Mouse (Mus musculus) C2C12 (cell line): ENCODE measurements around the gene Nlrp6. TPM values are rescaled to one million over a fixed set of nuclear protein-coding genes. Genes with fewer than 3 reads are reported as not detected.

Source experiments
- H3K27me3 ChIP-seq: one replicate; pipeline ENCODE4 v1.6.1; 2011; ENCODE audit not compliant: control insufficient read depth, insufficient read depth, insufficient read length
- H3K36me3 ChIP-seq: one replicate; pipeline ENCODE4 v1.6.1; 2011; ENCODE audit not compliant: control insufficient read depth, insufficient read depth
- H3K4me3 ChIP-seq: one replicate; pipeline ENCODE4 v1.5.1; 2011; ENCODE audit warnings: mild to moderate bottlenecking, control low read depth; ENCODE audit not compliant: poor library complexity, insufficient read depth, severe bottlenecking
- H3K79me2 ChIP-seq: one replicate; pipeline ENCODE4 v1.6.1; 2011; ENCODE audit not compliant: control insufficient read depth, insufficient read depth
- H3K79me3 ChIP-seq: one replicate; pipeline ENCODE4 v1.6.1; 2011; ENCODE audit warnings: low read depth, control low read depth
- H3ac ChIP-seq: one replicate; pipeline ENCODE3; 2011; ENCODE audit warnings: low read depth; ENCODE audit not compliant: control insufficient read depth, insufficient read length
- CEBPB ChIP-seq: IDR thresholded peaks from one replicate; pipeline ENCODE4 v1.6.1; 2011; ENCODE audit warnings: low read depth, mild to moderate bottlenecking, control low read depth, moderate library complexity
- CTCF ChIP-seq: IDR thresholded peaks from one replicate; pipeline ENCODE4 v1.5.1; 2011; ENCODE audit not compliant: control insufficient read depth, insufficient read depth, insufficient read length
- FOSL1 ChIP-seq: IDR thresholded peaks from one replicate; pipeline ENCODE4 v1.8.0; 2011; ENCODE audit warnings: mild to moderate bottlenecking, low read length; ENCODE audit not compliant: poor library complexity, insufficient read depth, severe bottlenecking
- MAX ChIP-seq: IDR thresholded peaks from one replicate; pipeline ENCODE4 v1.6.1; 2011; ENCODE audit warnings: mild to moderate bottlenecking, control low read depth
- MYOD1 ChIP-seq: IDR thresholded peaks from one replicate; pipeline ENCODE4 v1.6.1; 2011; ENCODE audit warnings: low read depth; ENCODE audit not compliant: control insufficient read depth, insufficient read length
- MYOG ChIP-seq: IDR thresholded peaks from one replicate; pipeline ENCODE4 v1.6.1; 2011; ENCODE audit not compliant: control insufficient read depth, insufficient read length; ENCODE audit errors: extremely low read depth
- USF1 ChIP-seq: IDR thresholded peaks from one replicate; pipeline ENCODE4 v1.6.1; 2011; ENCODE audit warnings: low read depth, mild to moderate bottlenecking, control low read depth, moderate library complexity
- polyA plus RNA-seq: library from polyadenylated mRNA; unstranded; fragments of >200 nt; fragmentation: generic; extraction: Trizol; gene quantifications from one replicate; pipeline ENCODE4 v1.2.1, GENCODE M21; 2012; ENCODE audit warnings: missing spikeins

Gene Nlrp6
- polyA plus RNA-seq, 1 experiment: 0.01 TPM

GRCm38 (mm10) chr7:140908634-140909107 is 12.0 kb upstream of the Nlrp6 start:
- Histone ChIP-seq H3K27me3 (peaks cover 7% of the 10 kb centered on the region), H3K79me2 (no peaks in the 10 kb centered on the region), H3K36me3 (no peaks in the 10 kb centered on the region), H3ac (peak overlapping the region; percentile 34), H3K4me3 (no peak overlapping the region), H3K79me3 (no peaks in the 10 kb centered on the region)
- TF ChIP-seq MAX (no peak), CTCF (peak; percentile 37)

GRCm38 (mm10) chr7:140912293-140912692 is 8.4 kb upstream of the Nlrp6 start:
- H3K27me3 ChIP-seq: peaks cover 10% of the 10 kb centered on the region
- no peak overlapping the region for H3K4me3 ChIP-seq
- H3K79me3 ChIP-seq: no peaks in the 10 kb centered on the region
- H3K36me3 ChIP-seq: no peaks in the 10 kb centered on the region
- TF ChIP-seq MAX (no peak), CEBPB (no peak), USF1 (no peak), CTCF (no peak), MYOD1 (no peak), FOSL1 (no peak), MYOG (no peak)
- no peak overlapping the region for H3ac ChIP-seq
- H3K79me2 ChIP-seq: no peaks in the 10 kb centered on the region

GRCm38 (mm10) chr7:140912846-140913482 is 7.7 kb upstream of the Nlrp6 start:
- no peaks in the 10 kb centered on the region for H3K79me3 ChIP-seq
- H3K79me2 ChIP-seq: no peaks in the 10 kb centered on the region
- TF ChIP-seq FOSL1: no peak

GRCm38 (mm10) chr7:140914031-140914690 is 6.5 kb upstream of the Nlrp6 start:
- no peaks in the 10 kb centered on the region for H3K79me2 ChIP-seq
- H3K4me3 ChIP-seq: no peak overlapping the region
- H3K36me3 ChIP-seq: no peaks in the 10 kb centered on the region
- H3K27me3 ChIP-seq: peaks cover 10% of the 10 kb centered on the region
- TF ChIP-seq MYOD1 (no peak), USF1 (no peak), MAX (no peak), CEBPB (no peak), CTCF (no peak), MYOG (no peak), FOSL1 (no peak)
- H3ac ChIP-seq: no peak overlapping the region
- no peaks in the 10 kb centered on the region for H3K79me3 ChIP-seq

More at GRCm38 (mm10) chr7:140912846-140913482, 7.7 kb upstream of the Nlrp6 start:
- no peaks in the 10 kb centered on the region for H3K36me3 ChIP-seq
- H3K27me3 ChIP-seq: peaks cover 10% of the 10 kb centered on the region
- H3ac ChIP-seq: no peak overlapping the region
- H3K4me3 ChIP-seq: no peak overlapping the region

GRCm38 (mm10) chr7:140919911-140920310 is 791 bp upstream of the Nlrp6 start:
- no peaks in the 10 kb centered on the region for H3K79me3 ChIP-seq
- H3K27me3 ChIP-seq: peaks cover 56% of the 10 kb centered on the region
- no peak overlapping the region for H3ac ChIP-seq
- TF ChIP-seq MYOG (no peak), CTCF (no peak), USF1 (no peak), CEBPB (no peak), FOSL1 (no peak), MYOD1 (no peak), MAX (no peak)
- no peaks in the 10 kb centered on the region for H3K36me3 ChIP-seq
- no peak overlapping the region for H3K4me3 ChIP-seq
- no peaks in the 10 kb centered on the region for H3K79me2 ChIP-seq
